Mouse (Mus musculus): ENCODE measurements around the gene Npb. TPM values are rescaled to one million over a fixed set of nuclear protein-coding genes. Genes with fewer than 3 reads are reported as not detected.
A peak's percentile ranks its signal among the peaks of the same experiment; 100 is the strongest.
"Not testable (repeated sequence)": the region's sequence is repeated elsewhere in the genome, so short reads cannot be mapped to it uniquely, and the experiment has no call there.

Npb gene
- not detected for total RNA-seq (2022)

GRCm38 (mm10) chr11:120608241-120609034, at the start of gene Npb:
Gene Npb, plus strand, starts transcription at chr11:120608477.
- no peak for DNase-seq (ENCODE audit: low spot score in 2 of 2)

GRCm38 (mm10) chr11:120558843-120559242, 49.4 kb upstream of the Npb start:
- DNase-seq (ENCODE audit: low spot score in 2 of 2), result not testable (repeated sequence)

DNA sequence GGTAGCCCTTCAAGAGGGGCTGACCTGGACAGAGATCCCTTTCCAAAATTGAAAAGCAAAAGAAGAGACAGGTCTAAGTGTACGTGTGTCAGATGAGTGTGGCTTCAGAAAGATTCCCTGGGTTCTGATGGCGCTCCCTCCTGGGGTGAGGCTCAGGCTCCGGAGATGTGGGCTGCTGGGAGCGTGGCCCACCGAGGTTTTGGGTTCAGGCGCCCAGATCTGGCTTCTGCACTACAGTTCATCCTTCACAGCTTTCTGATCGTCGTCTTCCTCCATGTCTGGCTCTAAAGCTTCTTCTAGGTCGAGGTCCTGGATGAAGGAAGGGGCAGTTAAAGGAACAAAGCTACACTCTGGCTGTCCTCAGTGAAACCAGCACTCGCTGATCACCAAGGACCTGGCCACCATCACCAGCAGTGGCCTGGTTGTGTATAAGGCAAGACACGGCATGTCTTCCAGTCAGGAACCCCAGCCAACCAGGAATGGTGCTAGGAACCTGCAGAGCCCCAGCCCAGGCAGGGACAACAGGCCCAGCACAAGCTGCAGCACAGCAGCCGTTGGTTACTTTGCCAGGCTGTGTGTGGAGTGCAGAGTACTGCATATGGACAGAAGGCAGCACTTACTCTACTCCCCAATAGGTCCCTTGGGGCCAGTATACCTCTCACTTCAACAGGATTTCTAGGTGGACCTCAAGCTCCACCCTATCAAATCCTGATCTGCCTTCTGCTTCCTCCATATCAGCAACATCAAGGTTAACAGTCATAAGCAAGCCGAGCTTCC, 47.1 kb upstream of the Npb start:
- DNase-seq (ENCODE audit: low spot score in 2 of 2), result no peak

GRCm38 (mm10) chr11:120562949-120563348, 45.3 kb upstream of the Npb start:
- no peak for DNase-seq (ENCODE audit: low spot score in 2 of 2)

GRCm38 (mm10) chr11:120565114-120565513, 43.2 kb upstream of the Npb start:
- DNase-seq (ENCODE audit: low spot score in 2 of 2), result no peak

DNA sequence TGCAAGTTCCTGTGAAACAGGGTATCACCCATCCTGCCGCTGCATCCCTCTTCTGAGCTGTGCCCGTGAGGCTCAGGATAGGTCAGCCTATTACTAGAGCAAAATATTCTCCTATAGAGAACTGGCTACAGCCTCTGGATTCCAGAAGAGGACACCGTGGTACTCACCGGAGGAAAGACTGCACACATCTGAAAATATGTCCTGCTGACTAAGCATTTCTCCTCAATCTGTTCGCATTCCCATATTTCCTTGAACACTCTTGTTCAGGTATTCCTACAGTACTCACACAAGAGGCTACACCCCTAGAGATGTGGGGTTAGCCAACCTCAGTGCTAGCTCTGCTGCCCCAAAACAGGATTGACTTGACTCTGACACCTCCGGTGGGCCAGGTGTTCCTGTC, 40.0 kb upstream of the Npb start:
- DNase-seq (ENCODE audit: low spot score in 2 of 2), result no peak

- no peak for DNase-seq (ENCODE audit: low spot score in 2 of 2)
Measured at GRCm38 (mm10) chr11:120571122-120571521, 37.2 kb upstream of the Npb start.

- no peak for DNase-seq (ENCODE audit: low spot score in 2 of 2)
Measured at GRCm38 (mm10) chr11:120571754-120572416, 36.4 kb upstream of the Npb start.

DNA sequence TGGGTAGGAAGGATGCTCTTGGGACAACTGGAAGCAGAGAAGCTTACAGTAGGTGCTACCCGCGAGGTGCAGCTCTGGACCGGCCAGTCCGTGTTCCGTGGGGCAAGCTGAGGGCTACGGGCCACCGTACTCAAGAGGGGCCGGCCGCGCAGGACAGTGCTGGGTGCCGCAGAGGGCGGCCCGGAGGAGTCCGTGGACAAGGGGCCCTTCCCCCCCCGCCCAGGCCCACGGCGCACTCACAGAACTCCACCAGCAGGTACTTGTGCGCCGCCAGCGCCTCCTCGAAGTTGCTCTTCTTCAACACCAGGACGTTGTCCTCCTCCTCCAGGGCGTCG, 35.9 kb upstream of the Npb start:
- DNase-seq (ENCODE audit: low spot score in 2 of 2), result no peak

DNA sequence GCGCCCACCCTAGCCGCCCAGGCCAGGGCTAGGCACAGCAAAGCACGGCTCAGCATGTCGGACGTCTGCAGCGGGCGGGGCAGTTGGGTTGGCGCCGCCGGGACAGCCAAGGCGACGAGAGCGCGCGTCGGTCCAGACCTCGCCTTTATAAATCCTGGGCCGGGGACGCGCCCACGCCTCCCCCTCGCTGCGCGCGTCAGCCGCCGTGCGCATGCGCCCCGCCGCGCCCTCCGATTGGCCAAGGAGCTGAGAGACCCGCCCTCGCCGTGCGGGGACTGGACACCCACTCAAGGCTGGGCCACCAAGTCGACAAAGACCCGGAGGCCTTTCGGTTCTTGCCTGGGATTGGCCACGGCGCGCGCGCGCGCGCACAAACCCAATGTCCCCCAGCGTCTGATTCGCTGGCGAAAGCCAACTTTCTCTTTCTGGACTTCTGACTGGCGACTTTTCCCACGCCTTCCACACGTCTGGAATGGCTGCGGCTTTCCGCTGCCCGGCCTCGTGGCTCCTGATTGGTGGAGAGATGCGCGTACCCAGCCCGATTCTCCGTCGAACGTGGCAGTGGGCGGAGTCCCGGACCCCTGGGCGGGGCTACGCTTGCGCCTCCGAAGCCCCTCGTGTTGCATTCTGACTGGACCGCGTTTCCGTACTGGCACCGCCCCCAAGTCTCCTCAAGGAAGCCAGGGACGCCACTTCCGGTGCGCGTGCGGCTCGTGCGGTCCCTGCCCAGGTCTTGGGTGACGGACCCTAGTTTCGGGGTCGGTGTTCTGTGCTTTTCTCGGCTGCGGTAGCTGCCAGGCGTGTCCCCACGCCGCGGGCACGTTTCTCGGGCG, 35.3 kb upstream of the Npb start, which contains the start of gene P4hb:
Gene P4hb, minus strand, starts transcription at position 502 of the 833 bp plus-strand sequence.
- DNase-seq (ENCODE audit: low spot score in 2 of 2), result peak; percentile 100

DNA sequence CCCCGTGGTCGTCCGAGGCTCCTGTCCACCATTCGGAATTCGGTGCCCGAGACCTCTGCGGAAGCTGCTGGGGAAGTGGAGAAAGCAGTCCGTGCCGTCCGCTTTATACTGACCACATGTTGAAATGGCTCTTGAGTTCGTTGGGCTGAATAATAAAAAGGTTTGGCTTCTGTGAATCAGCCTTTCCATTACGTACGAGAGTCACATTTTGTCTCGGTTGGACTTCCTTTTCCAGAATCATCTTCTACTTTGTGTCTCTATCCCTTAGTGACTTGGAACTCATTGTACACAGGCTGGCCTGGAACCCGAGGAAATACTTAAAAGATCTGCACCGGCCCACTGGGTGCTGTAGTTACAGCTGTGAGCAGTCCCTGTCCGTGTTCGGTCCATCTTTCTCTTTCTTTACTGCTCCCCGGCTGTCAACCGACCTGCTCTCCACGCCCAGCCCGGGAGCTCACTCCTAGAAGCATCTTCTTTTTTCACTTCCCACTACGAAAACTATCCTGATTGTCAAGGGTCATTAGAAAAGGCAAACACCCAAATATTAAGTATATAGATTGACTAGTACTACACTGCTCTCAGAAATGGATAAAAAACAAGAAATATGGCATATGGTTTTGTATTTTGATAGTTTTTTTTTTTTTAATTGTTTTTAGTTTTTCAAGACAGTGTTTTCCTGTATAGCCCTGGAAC, 34.5 kb upstream of the Npb start:
- no peak for DNase-seq (ENCODE audit: low spot score in 2 of 2)

GRCm38 (mm10) chr11:120574278-120574600, 34.0 kb upstream of the Npb start:
- DNase-seq (ENCODE audit: low spot score in 2 of 2), result no peak

GRCm38 (mm10) chr11:120575046-120575445, 33.2 kb upstream of the Npb start:
- DNase-seq (ENCODE audit: low spot score in 2 of 2), result no peak

- DNase-seq (ENCODE audit: low spot score in 2 of 2), result no peak
Measured at GRCm38 (mm10) chr11:120575940-120576339, 32.3 kb upstream of the Npb start.

DNA sequence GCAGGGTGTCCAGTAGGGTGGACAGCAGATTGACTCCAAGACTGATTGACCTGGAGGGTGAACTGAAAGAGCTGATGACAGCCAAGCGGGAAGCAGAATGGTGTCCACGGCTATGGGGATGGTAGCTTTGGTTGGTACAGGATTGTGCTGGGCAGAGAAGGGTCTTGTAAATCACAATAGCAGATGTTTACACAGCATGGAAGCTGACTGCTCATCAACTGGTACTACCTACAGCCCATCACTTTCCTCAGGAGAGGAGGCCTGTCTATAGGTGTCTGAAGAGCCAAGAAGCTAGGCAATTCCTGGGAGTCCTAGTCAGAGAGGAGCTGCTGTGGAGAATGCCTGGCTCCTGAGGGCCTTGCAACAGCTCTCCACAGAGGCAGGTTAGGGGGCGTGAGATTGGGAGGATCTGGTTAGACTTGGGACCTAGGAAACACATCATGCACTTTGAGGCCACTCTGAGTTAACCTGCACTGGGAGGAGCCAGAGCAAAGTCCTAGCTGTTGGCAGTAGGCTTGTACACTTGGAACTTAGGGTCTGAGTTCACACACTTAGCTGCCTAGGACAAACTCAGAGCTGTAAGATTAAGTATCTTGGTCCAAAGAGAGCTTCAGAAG, 31.8 kb upstream of the Npb start:
- DNase-seq (ENCODE audit: low spot score in 2 of 2), result no peak

DNA sequence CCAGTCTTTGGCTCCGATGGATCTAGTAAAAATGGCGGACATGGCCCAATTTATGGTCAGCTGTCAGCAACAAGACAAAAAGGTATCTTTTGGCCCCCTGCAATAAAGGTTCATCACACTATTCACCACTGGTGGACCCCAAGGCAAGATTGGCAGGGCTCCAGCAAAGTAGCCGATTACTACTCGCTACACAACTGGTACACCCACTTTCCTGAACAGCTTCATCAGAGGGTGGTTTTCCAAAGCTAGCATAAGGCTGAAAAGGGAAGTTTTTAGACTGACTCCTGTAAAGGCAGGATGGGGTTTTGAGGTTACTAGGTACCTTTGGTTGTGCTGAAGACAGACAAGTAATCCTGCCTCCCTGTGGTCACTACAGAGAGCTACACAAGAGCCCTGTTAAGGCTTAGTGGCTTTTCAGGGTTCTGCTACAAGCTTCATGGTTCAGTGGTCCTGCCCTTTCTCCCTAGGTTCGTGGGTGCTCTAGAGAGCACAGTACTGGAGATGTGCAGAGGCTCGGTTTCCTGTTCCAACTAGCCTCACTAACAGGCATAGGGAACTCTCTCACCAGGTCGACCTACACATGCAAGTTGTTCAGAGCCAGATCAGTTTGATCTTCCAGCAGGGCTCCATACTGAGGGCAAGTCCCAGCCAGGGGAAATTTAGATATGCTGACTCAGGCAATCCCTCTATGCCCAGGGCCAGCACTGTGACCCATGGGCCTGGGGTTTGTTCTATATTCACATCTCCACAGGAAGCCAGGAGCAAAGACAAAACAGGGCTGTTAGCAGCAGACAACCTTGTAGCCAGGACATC, 30.9 kb upstream of the Npb start:
- DNase-seq (ENCODE audit: low spot score in 2 of 2), result no peak

- DNase-seq (ENCODE audit: low spot score in 2 of 2), result peak in 1 of 2 experiments; percentile 37
Measured at GRCm38 (mm10) chr11:120578024-120578693, 30.1 kb upstream of the Npb start.

DNA sequence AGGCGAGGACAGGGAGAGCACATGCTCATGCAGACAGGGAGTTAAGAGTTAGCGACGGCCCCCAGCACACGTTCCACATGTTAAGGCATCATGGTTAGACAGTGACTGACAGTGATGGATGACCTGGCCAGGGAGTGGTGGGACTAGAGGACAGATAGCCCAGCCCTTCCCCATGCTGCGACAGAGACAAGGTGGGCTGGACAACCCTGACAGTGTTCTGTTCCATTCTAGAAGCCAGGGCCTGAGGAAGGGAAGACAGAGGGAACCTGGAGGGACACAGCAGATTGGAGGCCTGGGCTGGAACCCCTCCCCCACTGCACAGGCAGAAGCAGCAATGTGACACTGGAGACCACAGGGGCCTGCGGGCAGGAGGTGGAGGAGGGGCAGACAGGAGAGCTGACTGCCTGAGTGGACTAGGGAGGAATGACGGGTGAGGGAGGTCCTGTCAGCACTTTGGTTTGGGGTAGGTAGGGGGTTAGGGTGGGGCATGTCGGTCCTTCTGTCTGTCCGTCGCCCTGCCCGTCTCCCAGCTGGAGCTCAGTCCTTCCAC, 29.5 kb upstream of the Npb start:
- DNase-seq (ENCODE audit: low spot score in 2 of 2), result no peak
